In genomic region chr8:126884202-126884926, GRCm38 (mm10) we compare ENCODE assay signal across 8 mouse cellular contexts.
DNase-seq lines count a peak whose midpoint lies in the region; ATAC-seq and TF ChIP-seq lines count a peak whose summit lies in the region.

No protein-coding gene starts in this region.

- no peak overlapping the region for H3K4me3 ChIP-seq in lung, adult 2 months (replicated peaks; ENCODE audit: extremely low read depth, low read depth, low read length)
- no peak overlapping the region for H3K4me3 ChIP-seq in cortical plate, adult 2 months (ENCODE audit: insufficient read depth, low read length)
- H3K4me3 ChIP-seq in heart, embryonic 10.5 days: no peak overlapping the region
- no peak overlapping the region for H3K4me3 ChIP-seq in lung, embryonic 14.5 days (ENCODE audit: low read depth, low read length)

- no peaks in the 10 kb centered on the region for H3K36me3 ChIP-seq in heart, embryonic 10.5 days
- no peaks in the 10 kb centered on the region for H3K36me3 ChIP-seq in lung, embryonic 14.5 days (ENCODE audit: insufficient read depth)

- TF ChIP-seq POLR2A in lung, adult 2 months (IDR thresholded peaks at IDR 0.05; ENCODE audit: borderline replicate concordance, extremely low read depth, low read depth, low read length): no peak
- TF ChIP-seq POLR2A in cortical plate, adult 2 months (IDR thresholded peaks at IDR 0.05; ENCODE audit: extremely low read depth, insufficient read depth, low read length): peak; percentile 66; the same call in 1 of the 2 replicates

- no peaks in the 10 kb centered on the region for H3K9me3 ChIP-seq in heart, embryonic 10.5 days
- H3K9me3 ChIP-seq in lung, embryonic 14.5 days (ENCODE audit: low read depth, low read length): no peaks in the 10 kb centered on the region

- WGBS in lung, adult 2 months: 41% methylated on average over 6 of the region's 6 CpGs
- 30% methylated on average over 6 of the region's 6 CpGs for WGBS in heart, embryonic 10.5 days
- 29% methylated on average over 6 of the region's 6 CpGs for WGBS in lung, embryonic 14.5 days

- peak overlapping the region; percentile 83 for H3K27ac ChIP-seq in cortical plate, adult 2 months (ENCODE audit: insufficient read depth, low read length)
- H3K27ac ChIP-seq in heart, embryonic 10.5 days: peak overlapping the region; percentile 69; the same call in 1 of the 2 replicates
- H3K27ac ChIP-seq in lung, embryonic 14.5 days (ENCODE audit: low read depth): peak overlapping the region; percentile 84

- TF ChIP-seq CTCF in lung, adult 2 months (IDR thresholded peaks at IDR 0.05; ENCODE audit: insufficient read depth, low read length): no peak
- TF ChIP-seq CTCF in cortical plate, adult 2 months (IDR thresholded peaks at IDR 0.05; ENCODE audit: extremely low read depth, insufficient read depth, low read length): no peak
- TF ChIP-seq CTCF in lung, embryonic 14.5 days (IDR thresholded peaks at IDR 0.05; ENCODE audit: low read depth): no peak

- H3K4me1 ChIP-seq in lung, adult 2 months (ENCODE audit: control insufficient read depth, insufficient read depth, low read length): peaks cover 9% of the 10 kb centered on the region
- H3K4me1 ChIP-seq in cortical plate, adult 2 months (ENCODE audit: control insufficient read depth, insufficient read depth, low read length): peaks cover 5% of the 10 kb centered on the region; the same call in 1 of the 2 replicates
- peaks cover 40% of the 10 kb centered on the region for H3K4me1 ChIP-seq in heart, embryonic 10.5 days
- peaks cover 17% of the 10 kb centered on the region for H3K4me1 ChIP-seq in lung, embryonic 14.5 days (ENCODE audit: insufficient read depth)

- H3K4me2 ChIP-seq in lung, embryonic 14.5 days: peak overlapping the region; percentile 2; the same call in 1 of the 2 replicates

- peak; percentile 88 for ATAC-seq in lung, embryonic 14.5 days (ENCODE audit: insufficient read depth)

- H3K27me3 ChIP-seq in heart, embryonic 10.5 days (ENCODE audit: insufficient read depth, poor library complexity, severe bottlenecking): no peaks in the 10 kb centered on the region
- no peaks in the 10 kb centered on the region for H3K27me3 ChIP-seq in lung, embryonic 14.5 days (ENCODE audit: insufficient read depth, low read length)

- no peak overlapping the region for H3K9ac ChIP-seq in lung, embryonic 14.5 days

- DNase-seq in lung, adult 18-20 months: peak; percentile 83 to 87
- no peak for DNase-seq in lung, adult 2 months
- peak; percentile 86 for DNase-seq in heart, embryonic 10.5 days (ENCODE audit: low spot score)
- peak; percentile 60 for DNase-seq in kidney, adult 9 months
- peak; percentile 85 for DNase-seq in lung, embryonic 14.5 days
- peak; percentile 46 to 63 for DNase-seq in right cerebral cortex, postnatal 36 days (ENCODE audit: low spot score in 2 of 2)
- DNase-seq in thymus, postnatal 25 days: no peak

Comparison
In these comparisons a context has a peak if more than half of its experiments do, and no peak if none do; other contexts are left out.
1. DNase-seq: peak in lung, adult 18-20 months (2 of 2), heart, embryonic 10.5 days (single experiment), kidney, adult 9 months (single experiment), lung, embryonic 14.5 days (single experiment) and right cerebral cortex, postnatal 36 days (2 of 2); none in lung, adult 2 months (single experiment) and thymus, postnatal 25 days (single experiment).
2. Peak in every context shown above with its lines, with median percentiles within 50 percentile points of each other: H3K27ac ChIP-seq.